In genomic region chr11:43426414-43426884, GRCm38 (mm10) we compare ENCODE assay signal across 8 mouse cellular contexts. TPM values are rescaled to one million over a fixed set of nuclear protein-coding genes. Genes with fewer than 3 reads are reported as not detected.
A peak's percentile ranks its signal among the peaks of the same experiment; 100 is the strongest.
DNase-seq lines count a peak whose midpoint lies in the region; ATAC-seq and TF ChIP-seq lines count a peak whose summit lies in the region.

No protein-coding gene starts in this region.

- no peaks in the 10 kb centered on the region; the same call in 1 of the 2 replicates for H3K36me3 ChIP-seq in kidney, adult 2 months (ENCODE audit: control insufficient read depth, insufficient read depth, low read length)
- no peaks in the 10 kb centered on the region for H3K36me3 ChIP-seq in hindbrain, embryonic 15.5 days
- H3K36me3 ChIP-seq in liver, postnatal 0 days (replicated peaks; ENCODE audit: insufficient read depth, low read length) = peaks cover 7% of the 10 kb centered on the region
- no peaks in the 10 kb centered on the region for H3K36me3 ChIP-seq in stomach, postnatal 0 days (ENCODE audit: control insufficient read depth, insufficient read depth, low read length)

- ATAC-seq in erythroid progenitor cell, adult 5-6 weeks (replicated peaks; ENCODE audit: low FRiP score, poor library complexity, severe bottlenecking) = peak; percentile 55
- ATAC-seq in hindbrain, embryonic 15.5 days (ENCODE audit: low FRiP score, low read depth) = peak; percentile 69; the same call in 1 of the 2 replicates
- ATAC-seq in liver, postnatal 0 days = peak; percentile 73
- ATAC-seq in stomach, postnatal 0 days (ENCODE audit: low FRiP score, low TSS enrichment) = 0 out of 2 replicates have a peak, but pooled peaks have one; percentile 54

- DNase-seq in kidney, adult 2 months = no peak
- no peak for DNase-seq in kidney, postnatal 10 days
- peak; percentile 74 for DNase-seq in MEL-GATA-1-ER (ENCODE audit: extremely low read depth, low read depth)
- DNase-seq in liver, postnatal 0 days = no peak
- peak; percentile 16 for DNase-seq in stomach, postnatal 0 days (ENCODE audit: low spot score)
- no peak for DNase-seq in layer of hippocampus, adult 18-20 months (ENCODE audit: low spot score in 2 of 2)

- TF ChIP-seq EP300 in liver, postnatal 0 days (IDR thresholded peaks at IDR 0.05; ENCODE audit: low read depth) = no peak; the same call in 1 of the 2 replicates
- TF ChIP-seq EP300 in stomach, postnatal 0 days (optimal IDR thresholded peaks at IDR 0.05) = no peak

- no peak for TF ChIP-seq POLR2A in kidney, adult 2 months (IDR thresholded peaks at IDR 0.05; ENCODE audit: low read depth, low read length)

- H3K4me1 ChIP-seq in kidney, adult 2 months (ENCODE audit: control insufficient read depth, insufficient read depth, low read length) = peaks cover 11% of the 10 kb centered on the region
- H3K4me1 ChIP-seq in hindbrain, embryonic 15.5 days (replicated peaks) = peaks cover 12% of the 10 kb centered on the region
- H3K4me1 ChIP-seq in liver, postnatal 0 days (ENCODE audit: insufficient read depth) = peaks cover 11% of the 10 kb centered on the region
- 0 out of 2 replicates have a peak, but pooled peaks cover 2% of the 10 kb centered on the region for H3K4me1 ChIP-seq in stomach, postnatal 0 days (replicated peaks; ENCODE audit: control insufficient read depth, insufficient read depth)

- peak overlapping the region; percentile 22; the same call in 1 of the 2 replicates for H3K4me3 ChIP-seq in kidney, adult 2 months (ENCODE audit: insufficient read depth, low read depth, low read length)
- peak overlapping the region; percentile 71 for H3K4me3 ChIP-seq in hindbrain, embryonic 15.5 days
- H3K4me3 ChIP-seq in liver, postnatal 0 days (ENCODE audit: low read depth, low read length) = peak overlapping the region; percentile 63
- H3K4me3 ChIP-seq in stomach, postnatal 0 days (ENCODE audit: low read depth, low read length) = peak overlapping the region; percentile 48

- TF ChIP-seq CTCF in kidney, adult 2 months (conservative IDR thresholded peaks at IDR 0.05; ENCODE audit: insufficient read depth, insufficient read length, low read depth, low read length) = no peak
- TF ChIP-seq CTCF in liver, postnatal 0 days (IDR thresholded peaks at IDR 0.05; ENCODE audit: low read depth) = no peak
- TF ChIP-seq CTCF in stomach, postnatal 0 days (IDR thresholded peaks at IDR 0.05; ENCODE audit: low read depth) = no peak

- no peaks in the 10 kb centered on the region for H3K9me3 ChIP-seq in hindbrain, embryonic 15.5 days
- no peaks in the 10 kb centered on the region for H3K9me3 ChIP-seq in liver, postnatal 0 days (ENCODE audit: low read length)
- no peaks in the 10 kb centered on the region for H3K9me3 ChIP-seq in stomach, postnatal 0 days (ENCODE audit: control insufficient read depth, low read length)

- 0 out of 2 replicates have a peak overlapping the region, but pooled peaks have one; percentile 63 for H3K9ac ChIP-seq in hindbrain, embryonic 15.5 days
- peak overlapping the region; percentile 78 for H3K9ac ChIP-seq in liver, postnatal 0 days (replicated peaks)
- H3K9ac ChIP-seq in stomach, postnatal 0 days (ENCODE audit: low read length) = peak overlapping the region; percentile 45; the same call in 1 of the 2 replicates

- H3K27ac ChIP-seq in kidney, adult 2 months (ENCODE audit: insufficient read depth, low read depth, low read length) = peak overlapping the region; percentile 96
- no peak overlapping the region for H3K27ac ChIP-seq in hindbrain, embryonic 15.5 days (replicated peaks)
- H3K27ac ChIP-seq in liver, postnatal 0 days (ENCODE audit: low read depth) = peak overlapping the region; percentile 90
- peak overlapping the region; percentile 63; the same call in 1 of the 2 replicates for H3K27ac ChIP-seq in stomach, postnatal 0 days (replicated peaks)

- 16% methylated on average over 7 of the region's 7 CpGs for WGBS in kidney, adult 2 months
- WGBS in hindbrain, embryonic 15.5 days = 18% methylated on average over 7 of the region's 7 CpGs
- WGBS in liver, postnatal 0 days (ENCODE audit: insufficient replicate concordance) = 14% methylated on average over 7 of the region's 7 CpGs
- WGBS in stomach, postnatal 0 days = 16% methylated on average over 7 of the region's 7 CpGs

- H3K27me3 ChIP-seq in kidney, adult 2 months (replicated peaks; ENCODE audit: control insufficient read depth, insufficient read depth, low read length) = no peaks in the 10 kb centered on the region
- no peaks in the 10 kb centered on the region for H3K27me3 ChIP-seq in hindbrain, embryonic 15.5 days
- H3K27me3 ChIP-seq in liver, postnatal 0 days (ENCODE audit: insufficient read depth, low read length) = no peaks in the 10 kb centered on the region
- no peaks in the 10 kb centered on the region for H3K27me3 ChIP-seq in stomach, postnatal 0 days (ENCODE audit: control insufficient read depth, insufficient read depth, low read length)

- peak overlapping the region; percentile 76 for H3K4me2 ChIP-seq in hindbrain, embryonic 15.5 days
- peak overlapping the region; percentile 76 for H3K4me2 ChIP-seq in liver, postnatal 0 days (ENCODE audit: low read depth, low read length)
- peak overlapping the region; percentile 44 for H3K4me2 ChIP-seq in stomach, postnatal 0 days (replicated peaks; ENCODE audit: low read depth)

RNA-seq across cellular contexts. Expression of gene Pttg1, which starts 0.4 kb away (rescaled TPM):
- 33.6 and 45.4 TPM in 2 replicates for polyA plus RNA-seq in kidney, adult 2 months (2012; rRNA removed)
- 45.7 and 73.5 TPM in 2 replicates for total RNA-seq in erythroid progenitor cell, adult 5-6 weeks (2015; ENCODE audit: low replicate concordance)
- 24.4 and 27.9 TPM in 2 replicates for total RNA-seq in erythroid progenitor cell, adult 5-6 weeks (2017; ENCODE audit: low replicate concordance)
- polyA plus RNA-seq in hindbrain, embryonic 15.5 days (2015; fragmentation: Nextera tagmentation; extraction: Ambion mirVana) = 48.2 and 52.0 TPM in 2 replicates
- 61.8 and 62.5 TPM in 2 replicates for polyA plus RNA-seq in liver, postnatal 0 days (2015; fragmentation: Nextera tagmentation; extraction: Ambion mirVana)
- 66.8 and 66.9 TPM in 2 replicates for polyA plus RNA-seq in stomach, postnatal 0 days (2015; fragmentation: Nextera tagmentation; extraction: Ambion mirVana)
- 10 to 100 TPM; 26.4 to 28.5 TPM for total RNA-seq in layer of hippocampus, adult 18-20 months (2021)

RNA-seq across cellular contexts. Expression of gene Slu7, which starts 7.1 kb away (rescaled TPM):
- 3.4 and 5.5 TPM in 2 replicates for polyA plus RNA-seq in kidney, adult 2 months (2012; rRNA removed)
- 8.8 and 20.5 TPM in 2 replicates for total RNA-seq in erythroid progenitor cell, adult 5-6 weeks (2015; ENCODE audit: low replicate concordance)
- 44.4 and 47.6 TPM in 2 replicates for total RNA-seq in erythroid progenitor cell, adult 5-6 weeks (2017; ENCODE audit: low replicate concordance)
- polyA plus RNA-seq in hindbrain, embryonic 15.5 days (2015; fragmentation: Nextera tagmentation; extraction: Ambion mirVana) = 54.7 and 59.2 TPM in 2 replicates
- 19.7 and 20.3 TPM in 2 replicates for polyA plus RNA-seq in liver, postnatal 0 days (2015; fragmentation: Nextera tagmentation; extraction: Ambion mirVana)
- polyA plus RNA-seq in stomach, postnatal 0 days (2015; fragmentation: Nextera tagmentation; extraction: Ambion mirVana) = 38.1 and 39.3 TPM in 2 replicates
- total RNA-seq in layer of hippocampus, adult 18-20 months (2021) = 10 to 100 TPM; 54.0 to 55.2 TPM

RNA-seq across cellular contexts. Expression of gene C1qtnf2, which starts 47.6 kb away (rescaled TPM):
- polyA plus RNA-seq in kidney, adult 2 months (2012; rRNA removed) = 15.3 and 15.4 TPM in 2 replicates
- not detected in 2 replicates for total RNA-seq in erythroid progenitor cell, adult 5-6 weeks (2015; ENCODE audit: low replicate concordance)
- not detected in 2 replicates for total RNA-seq in erythroid progenitor cell, adult 5-6 weeks (2017; ENCODE audit: low replicate concordance)
- polyA plus RNA-seq in hindbrain, embryonic 15.5 days (2015; fragmentation: Nextera tagmentation; extraction: Ambion mirVana) = 13.6 and 15.6 TPM in 2 replicates
- polyA plus RNA-seq in liver, postnatal 0 days (2015; fragmentation: Nextera tagmentation; extraction: Ambion mirVana) = 2.5 and 2.7 TPM in 2 replicates
- 18.0 and 19.8 TPM in 2 replicates for polyA plus RNA-seq in stomach, postnatal 0 days (2015; fragmentation: Nextera tagmentation; extraction: Ambion mirVana)
- 1 to 10 TPM in 1 of 2 experiments, under 1 TPM in 1; 0.74 to 2.0 TPM for total RNA-seq in layer of hippocampus, adult 18-20 months (2021)

Comparison
In these comparisons a context has a peak if more than half of its experiments do, and no peak if none do; other contexts are left out.
1. DNase-seq: peak in MEL-GATA-1-ER (single experiment) and stomach, postnatal 0 days (single experiment); none in kidney, adult 2 months (single experiment), kidney, postnatal 10 days (single experiment), liver, postnatal 0 days (single experiment) and layer of hippocampus, adult 18-20 months (0 of 2).
2. Peak in every context shown above with its lines, with median percentiles within 50 percentile points of each other: H3K4me3 ChIP-seq, ATAC-seq, H3K4me2 ChIP-seq and H3K9ac ChIP-seq.